Mouse (Mus musculus): ENCODE data around the gene Dynlrb1.

The Dynlrb1 gene

DNA sequence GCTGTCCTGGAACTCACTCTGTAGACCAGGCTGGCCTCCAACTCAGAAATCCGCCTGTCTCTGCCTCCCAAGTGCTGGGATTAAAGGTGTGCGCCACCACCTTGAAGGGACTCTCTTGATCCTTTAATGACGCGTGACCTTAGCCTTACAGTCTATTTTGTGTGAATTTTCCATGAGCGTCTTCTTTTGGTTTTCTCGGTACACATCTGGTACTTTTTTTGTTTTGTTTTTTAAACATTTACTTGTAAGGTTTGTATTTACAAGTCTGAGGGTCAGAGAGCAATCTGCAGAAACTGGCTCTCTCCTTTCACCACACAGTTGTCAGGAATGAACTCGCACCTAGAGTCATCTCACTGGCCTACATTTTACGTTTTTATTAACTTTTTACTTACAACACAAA lies 37.3 kb downstream of the Dynlrb1 start:
- POLR2A ChIA-PET = interaction anchor here in 1 of 4 experiments (0.6 kb wide), 1 partner anchor 58 kb away, joined by 3 read pairs; no protein-coding TSS in a partner anchor
- CTCF ChIA-PET = interaction anchor here in 1 of 4 experiments (0.5 kb wide), 1 partner anchor 33 kb away, joined by 3 read pairs; no protein-coding TSS in a partner anchor

GRCm38 (mm10) chr2:155276195-155276594 lies 39.9 kb downstream of the Dynlrb1 start, which contains the start of gene Map1lc3a:
TSS of gene Map1lc3a (plus strand) at chr2:155276297.
- ChIA-PET CTCF (interaction anchor here in 3 of 4 experiments (0.6 to 2.3 kb wide), 14 partner anchors 8 to 416 kb away, joined by 3 to 12 read pairs (median 4); partner anchors contain the start of genes Dynlrb1 (in 1 of the 3), Trp53inp2 (in 1 of the 3) and Trpc4ap (in 1 of the 3)), POLR2A (interaction anchor here (0.6 to 3.8 kb wide), 47 partner anchors 8 to 673 kb away, joined by 3 to 45 read pairs (median 5); partner anchors contain the start of genes Dynlrb1 (in 3 of the 4), Ahcy (in 2 of the 4), Eif2s2 (in 2 of the 4) and Trp53inp2 (in 2 of the 4))

GRCm38 (mm10) chr2:155276621-155277175 lies 40.4 kb downstream of the Dynlrb1 start:
- CTCF ChIA-PET = interaction anchor here in 3 of 4 experiments (0.5 to 2.3 kb wide), 14 partner anchors 8 to 415 kb away, joined by 3 to 12 read pairs (median 4); partner anchors contain the start of genes Dynlrb1 (in 1 of the 3), Trp53inp2 (in 1 of the 3) and Trpc4ap (in 1 of the 3)
- POLR2A ChIA-PET = interaction anchor here (0.6 to 3.8 kb wide), 47 partner anchors 9 to 673 kb away, joined by 3 to 45 read pairs (median 5); partner anchors contain the start of genes Dynlrb1 (in 3 of the 4), Ahcy (in 2 of the 4), Eif2s2 (in 2 of the 4) and Trp53inp2 (in 2 of the 4)

DNA sequence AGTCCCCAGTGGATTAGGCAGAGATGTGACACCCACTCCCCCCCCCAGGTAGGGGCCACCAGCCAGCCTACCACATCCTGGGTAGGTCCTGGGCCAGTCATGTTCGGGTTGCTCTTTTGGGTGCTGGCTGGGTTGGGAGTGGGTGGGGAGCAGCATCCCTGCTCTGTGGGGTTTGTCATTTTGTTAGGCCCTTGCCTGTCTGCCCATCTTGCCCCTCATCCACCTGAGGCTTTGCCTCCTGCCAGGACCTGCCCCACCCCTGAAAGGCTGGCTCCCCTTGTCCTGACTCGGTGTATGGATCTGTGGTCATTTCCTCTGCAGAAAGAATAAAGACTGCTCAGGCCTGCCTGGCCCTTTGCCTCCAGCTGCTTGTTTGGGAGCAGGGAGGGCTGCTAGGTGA lies 41.4 kb downstream of the Dynlrb1 start:
- CTCF ChIA-PET = interaction anchor here in 1 of 4 experiments (1.6 kb wide), 1 partner anchor 10 kb away, joined by 6 read pairs; no protein-coding TSS in a partner anchor
- POLR2A ChIA-PET = interaction anchor here (0.6 to 3.8 kb wide), 13 partner anchors 9 to 223 kb away, joined by 4 to 29 read pairs (median 8); partner anchors contain the start of genes Dynlrb1 (in 3 of the 4), Ahcy (in 1 of the 4), Pigu (in 1 of the 4) and Trp53inp2 (in 1 of the 4)

DNA sequence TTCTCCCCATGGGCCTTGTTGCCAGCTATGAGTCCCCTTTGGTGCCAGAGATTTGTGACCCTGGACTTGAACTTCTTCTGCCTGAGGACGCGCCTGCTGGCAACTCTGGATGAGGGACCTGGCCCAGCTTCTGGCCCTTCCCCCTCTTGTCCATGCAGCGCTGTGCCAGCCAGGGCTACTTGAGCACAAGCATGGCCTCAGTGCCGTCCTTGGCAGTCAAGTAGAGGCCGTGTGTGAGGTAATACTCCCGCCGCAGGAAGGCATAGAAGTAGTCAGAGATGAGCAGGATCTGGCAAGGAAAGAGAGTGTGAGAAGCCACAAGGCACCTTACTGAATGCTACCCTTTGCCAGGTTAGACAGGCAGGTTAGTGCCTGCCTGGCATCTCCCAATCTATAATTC lies 42.0 kb downstream of the Dynlrb1 start:
- ChIA-PET POLR2A (interaction anchor here in 2 of 4 experiments (1.1 to 3.8 kb wide), 4 partner anchors 11 to 204 kb away, joined by 3 to 23 read pairs (median 16); partner anchors contain the start of genes Ahcy (in 1 of the 2) and Dynlrb1 (in 1 of the 2)), CTCF (no interaction called here)

DNA sequence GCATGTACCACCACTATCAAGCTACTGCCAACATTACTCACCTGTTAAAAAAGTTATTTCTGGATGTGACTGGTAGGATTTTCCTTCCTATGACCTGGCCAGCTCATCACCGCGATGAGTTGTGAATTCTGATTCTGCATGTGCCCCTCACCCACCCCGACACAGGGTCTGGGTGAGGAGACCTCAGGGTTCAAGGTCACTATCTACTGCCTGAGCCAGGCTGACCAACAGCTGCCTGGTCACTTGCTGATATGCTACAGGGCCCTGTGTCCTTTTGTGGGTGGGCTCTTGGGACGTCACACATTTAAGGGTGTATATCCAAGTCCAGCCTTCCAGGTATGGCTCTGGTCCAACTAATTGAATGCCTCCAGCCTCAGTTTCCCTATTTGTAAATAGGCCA lies 42.8 kb downstream of the Dynlrb1 start:
- ChIA-PET POLR2A (interaction anchor here in 1 of 4 experiments (1.1 kb wide), 1 partner anchor 14 kb away, joined by 3 read pairs; no protein-coding TSS in a partner anchor), CTCF (no interaction called here)

- CTCF ChIA-PET = no interaction called here
- POLR2A ChIA-PET = interaction anchor here in 1 of 4 experiments (0.5 kb wide), 1 partner anchor 230 kb away, joined by 7 read pairs; no protein-coding TSS in a partner anchor
Observed at GRCm38 (mm10) chr2:155280116-155280515, 43.8 kb downstream of the Dynlrb1 start.

DNA sequence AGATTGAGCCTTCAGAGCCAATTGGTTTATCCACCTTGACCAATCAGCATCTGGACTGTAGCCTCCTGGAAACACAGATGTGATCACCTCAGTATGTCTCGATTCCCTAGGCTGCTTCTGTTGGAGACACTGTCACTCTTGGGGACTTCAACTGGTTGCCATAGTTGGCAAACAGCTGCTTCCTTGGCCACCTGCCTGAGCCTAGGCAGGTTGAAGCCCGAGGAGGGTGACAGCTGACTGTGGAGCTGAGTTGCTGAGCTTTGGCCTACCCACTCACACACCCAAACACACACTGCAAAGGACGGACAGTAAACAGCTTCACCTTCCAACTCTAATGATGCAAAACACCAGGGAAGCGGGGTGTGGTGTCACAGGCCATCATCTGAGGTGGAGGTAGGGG lies 47.5 kb downstream of the Dynlrb1 start:
- ChIA-PET CTCF (no interaction called here), POLR2A (interaction anchor here in 3 of 4 experiments (0.6 to 1.5 kb wide), 5 partner anchors 10 to 98 kb away, joined by 3 to 4 read pairs (median 3); no protein-coding TSS in a partner anchor)

DNA sequence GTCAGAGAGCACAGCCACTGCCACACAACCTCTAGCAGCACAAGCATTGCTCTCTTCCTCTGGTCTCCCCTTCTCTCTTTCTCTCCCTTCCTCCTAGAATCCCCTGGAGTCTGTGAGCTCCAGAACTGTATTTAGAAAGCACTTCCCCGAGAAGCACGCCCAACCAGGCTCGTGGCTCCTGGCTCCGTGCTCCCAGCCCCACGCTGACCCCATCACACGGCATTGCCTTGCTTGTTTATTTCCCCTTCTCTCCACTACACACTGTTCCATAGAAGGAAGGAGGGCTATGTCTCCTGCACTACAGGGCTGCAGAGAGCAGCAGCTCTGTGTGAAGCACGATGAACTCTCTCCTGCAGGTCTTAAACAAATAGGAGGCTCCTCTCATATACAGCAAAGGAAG lies 48.3 kb downstream of the Dynlrb1 start:
- CTCF ChIA-PET = interaction anchor here in 3 of 4 experiments (0.6 to 1.0 kb wide), 3 partner anchors 9 to 100 kb away, joined by 3 to 4 read pairs (median 4); partner anchors contain the start of gene Map1lc3a (in 1 of the 3)

DNA sequence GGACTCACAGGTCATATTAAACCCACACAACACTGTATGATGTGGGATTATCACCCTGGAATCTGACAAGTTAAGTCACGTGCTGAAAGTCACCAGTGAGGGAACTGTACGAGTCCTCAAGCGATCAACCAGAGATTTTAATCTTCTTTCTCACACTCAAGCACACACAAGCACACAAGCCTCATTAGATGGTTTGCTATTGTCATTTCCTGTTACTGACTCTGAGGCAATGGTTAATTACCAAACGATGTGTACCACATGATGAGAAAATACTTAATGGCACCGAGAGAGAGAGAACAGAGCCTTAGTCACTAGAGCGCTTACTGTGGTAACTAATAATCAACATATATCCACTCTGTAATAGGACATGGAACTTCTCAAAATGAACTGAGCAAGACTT lies 49.4 kb downstream of the Dynlrb1 start:
- POLR2A ChIA-PET = interaction anchor here in 3 of 4 experiments (0.6 to 2.6 kb wide), 5 partner anchors 9 to 96 kb away, joined by 3 to 8 read pairs (median 4); partner anchors contain the start of gene Map1lc3a (in 2 of the 3)

More for the DNA sequence above, 48.3 kb downstream of the Dynlrb1 start:
- POLR2A ChIA-PET = interaction anchor here in 3 of 4 experiments (0.6 to 2.6 kb wide), 6 partner anchors 8 to 257 kb away, joined by 3 to 8 read pairs (median 4); partner anchors contain the start of gene Map1lc3a (in 1 of the 3)

GRCm38 (mm10) chr2:155287456-155288250 lies 51.3 kb downstream of the Dynlrb1 start:
- CTCF ChIA-PET = no interaction called here
- POLR2A ChIA-PET = interaction anchor here in 2 of 4 experiments (1.1 to 2.6 kb wide), 3 partner anchors 11 to 572 kb away, joined by 3 to 8 read pairs (median 6); partner anchors contain the start of gene Map1lc3a (in 2 of the 2)

More for the DNA sequence above, 49.4 kb downstream of the Dynlrb1 start:
- CTCF ChIA-PET = interaction anchor here in 2 of 4 experiments (0.5 to 1.0 kb wide), 3 partner anchors 10 to 1632 kb away, joined by 3 to 4 read pairs (median 3); partner anchors contain the start of gene Map1lc3a (in 1 of the 2)

GRCm38 (mm10) chr2:155290066-155290465 lies 53.7 kb downstream of the Dynlrb1 start:
- POLR2A ChIA-PET = interaction anchor here in 2 of 4 experiments (0.7 to 1.9 kb wide), 5 partner anchors 10 to 54 kb away, joined by 3 to 5 read pairs (median 4); partner anchors contain the start of gene Dynlrb1 (in 1 of the 2)
- CTCF ChIA-PET = interaction anchor here in 2 of 4 experiments (0.6 to 0.8 kb wide), 3 partner anchors 19 to 468 kb away, joined by 3 read pairs; no protein-coding TSS in a partner anchor

DNA sequence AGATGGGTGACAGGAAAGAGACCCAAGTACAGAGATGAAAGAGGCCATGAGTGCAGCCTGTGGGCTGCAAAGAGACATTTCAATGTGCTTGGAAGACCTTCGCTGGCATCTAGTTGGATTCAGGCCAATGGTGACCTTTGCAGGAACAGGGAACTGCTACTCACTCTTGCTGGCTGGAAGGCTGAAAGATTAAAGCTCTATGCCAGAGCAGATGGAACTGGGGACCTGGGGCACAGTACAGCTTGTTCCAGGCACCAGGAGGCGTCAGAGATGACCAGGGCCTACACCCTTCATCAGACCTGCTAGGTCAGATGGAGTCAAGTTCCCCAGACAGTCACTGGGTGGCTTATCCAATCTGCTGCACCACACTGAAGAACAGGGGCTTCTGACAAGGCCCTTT lies 57.0 kb downstream of the Dynlrb1 start:
- ChIA-PET CTCF (interaction anchor here in 1 of 4 experiments (0.6 to 0.7 kb wide), 2 partner anchors 25 to 79 kb away, joined by 3 read pairs; no protein-coding TSS in a partner anchor), POLR2A (interaction anchor here in 2 of 4 experiments (0.7 to 1.7 kb wide), 3 partner anchors 10 to 15 kb away, joined by 3 read pairs; no protein-coding TSS in a partner anchor)

- ChIA-PET CTCF (no interaction called here), POLR2A (interaction anchor here in 2 of 4 experiments (0.7 to 1.7 kb wide), 3 partner anchors 9 to 15 kb away, joined by 3 read pairs; no protein-coding TSS in a partner anchor)
Observed at GRCm38 (mm10) chr2:155293946-155294345, 57.6 kb downstream of the Dynlrb1 start.

DNA sequence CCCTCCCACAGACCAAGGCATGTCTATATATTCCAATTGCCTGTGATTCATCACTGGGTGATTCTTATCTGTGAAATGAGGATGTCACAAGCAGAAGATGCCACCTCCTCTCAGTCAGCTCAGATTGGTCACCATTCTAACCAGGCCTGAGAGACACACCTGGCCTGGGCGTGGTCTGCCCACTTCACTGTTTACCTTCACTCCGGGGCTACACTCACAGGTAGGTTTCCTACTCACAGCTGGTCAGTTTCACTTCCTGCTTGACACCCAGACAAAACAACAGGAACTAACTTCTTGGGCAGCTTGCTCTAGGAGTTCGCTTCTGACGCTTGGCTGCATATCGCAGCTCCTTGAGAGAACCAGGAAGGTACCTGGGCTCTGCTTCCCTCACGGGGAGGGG lies 59.1 kb downstream of the Dynlrb1 start:
- POLR2A ChIA-PET = interaction anchor here in 1 of 4 experiments (0.8 to 1.1 kb wide), 3 partner anchors 19 to 92 kb away, joined by 3 to 4 read pairs (median 3); partner anchors contain the start of gene Map1lc3a
- CTCF ChIA-PET = interaction anchor here in 1 of 4 experiments (0.6 kb wide), 1 partner anchor 155 kb away, joined by 3 read pairs; no protein-coding TSS in a partner anchor

DNA sequence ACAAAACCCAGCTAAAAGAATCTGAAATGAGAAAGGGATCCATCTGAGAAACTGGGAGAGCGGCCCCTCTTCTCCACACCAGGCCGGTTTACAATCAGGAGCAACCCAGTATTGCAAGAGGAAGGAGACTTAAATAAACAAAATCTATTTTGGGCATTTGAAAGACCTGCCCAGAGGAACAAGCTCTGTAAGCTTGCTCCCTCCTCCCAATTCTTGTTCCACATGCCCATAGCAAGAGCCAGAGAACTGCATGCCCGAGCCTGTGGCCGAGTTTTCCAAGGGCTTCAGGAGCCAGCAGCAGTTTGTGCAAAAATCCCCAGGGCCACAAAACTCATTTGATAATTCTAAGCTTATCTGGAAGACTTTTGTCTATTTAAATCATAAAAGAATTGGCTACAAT lies 63.2 kb downstream of the Dynlrb1 start:
- ChIA-PET POLR2A (interaction anchor here in 1 of 4 experiments (0.6 to 1.6 kb wide), 5 partner anchors 9 to 390 kb away, joined by 3 to 5 read pairs (median 3); no protein-coding TSS in a partner anchor), CTCF (interaction anchor here in 1 of 4 experiments (0.6 kb wide), 1 partner anchor 64 kb away, joined by 6 read pairs; no protein-coding TSS in a partner anchor)
